Mouse (Mus musculus) megakaryocyte-erythroid progenitor cell, adult 5-6 weeks (primary cell): ENCODE data around the gene Zfp82. TPM values are rescaled to one million over a fixed set of nuclear protein-coding genes. Genes with fewer than 3 reads are reported as not detected.
"Not testable (repeated sequence)": the region's sequence is repeated elsewhere in the genome, so short reads cannot be mapped to it uniquely, and the experiment has no call there.

Experiments used
- ATAC-seq: replicated peaks from 2 replicates; pipeline ENCODE4 v1.8.0; 2016; ENCODE audit warnings: mild to moderate bottlenecking, inconsistent platforms; ENCODE audit not compliant: severe bottlenecking, poor library complexity, low FRiP score, low TSS enrichment
- total RNA-seq, 2 experiments: library from RNA; stranded (forward) in 1 of 2; stranded (reverse) in 1 of 2; fragments of 200-1000, 215-1000 nt in 1 of 2; fragments of >200 nt in 1 of 2; fragmentation: Nextera tagmentation in 1 of 2; gene quantifications; 2 replicates each; pipeline ENCODE4 v1.2.3; 2014 to 2017

The Zfp82 gene
- 4.6 and 6.8 TPM in 2 replicates for total RNA-seq (2014; fragmentation: Nextera tagmentation)
- total RNA-seq (2017), result 4.5 and 7.5 TPM in 2 replicates

GRCm38 (mm10) chr7:30072146-30073028 is at the start of gene Zfp82:
Gene Zfp82 (minus strand): TSS chr7:30072900.
- peak; percentile 96 for ATAC-seq

GRCm38 (mm10) chr7:30122188-30122530 is 49.5 kb upstream of the Zfp82 start:
- ATAC-seq, result no peak

GRCm38 (mm10) chr7:30121308-30122187 is 48.8 kb upstream of the Zfp82 start, which contains the start of gene Zfp382:
Gene Zfp382 (plus strand): TSS chr7:30121942.
- peak; percentile 99 for ATAC-seq

GRCm38 (mm10) chr7:30117935-30118334 is 45.2 kb upstream of the Zfp82 start:
- ATAC-seq, result not testable (repeated sequence)

GRCm38 (mm10) chr7:30116076-30116475 is 43.4 kb upstream of the Zfp82 start:
- no peak for ATAC-seq

GRCm38 (mm10) chr7:30099297-30099696 is 26.6 kb upstream of the Zfp82 start:
- ATAC-seq, result no peak

GRCm38 (mm10) chr7:30095551-30096125 is 22.9 kb upstream of the Zfp82 start:
- ATAC-seq, result no peak

GRCm38 (mm10) chr7:30094646-30095429 is 22.1 kb upstream of the Zfp82 start, which contains the start of gene Zfp260:
Gene Zfp260 (plus strand): TSS chr7:30094777.
- peak; percentile 62 for ATAC-seq

- ATAC-seq, result no peak
Observed at GRCm38 (mm10) chr7:30093918-30094415, 21.3 kb upstream of the Zfp82 start.

GRCm38 (mm10) chr7:30092666-30093065 is 20.0 kb upstream of the Zfp82 start:
- no peak for ATAC-seq

- 0 out of 2 replicates have a peak, but pooled peaks have one; percentile 0 for ATAC-seq
Observed at GRCm38 (mm10) chr7:30090970-30091585, 18.4 kb upstream of the Zfp82 start.

- peak; percentile 90 for ATAC-seq
Observed at GRCm38 (mm10) chr7:30090092-30090969, 17.6 kb upstream of the Zfp82 start, which contains the start of the genes Gm26920 and Zfp566. Gene Gm26920 (minus strand): TSS chr7:30090410. Gene Zfp566 (minus strand): TSS chr7:30090527.

GRCm38 (mm10) chr7:30089405-30089804 is 16.7 kb upstream of the Zfp82 start:
- ATAC-seq, result no peak

- ATAC-seq, result no peak
Observed at GRCm38 (mm10) chr7:30086524-30086923, 13.8 kb upstream of the Zfp82 start.

GRCm38 (mm10) chr7:30064622-30065021 is 8.1 kb downstream of the Zfp82 start:
- no peak for ATAC-seq

GRCm38 (mm10) chr7:30062478-30062877 is 10.2 kb downstream of the Zfp82 start:
- 0 out of 2 replicates have a peak, but pooled peaks have one; percentile 61 for ATAC-seq

- ATAC-seq, result no peak
Observed at GRCm38 (mm10) chr7:30060341-30060740, 12.4 kb downstream of the Zfp82 start.
